Mouse (Mus musculus) thymus, adult 2 months (tissue): ENCODE data around the gene Fam118a.

Experiments used
- CTCF ChIP-seq: fragments of 200-500 bp; IDR thresholded peaks from 2 replicates; pipeline ENCODE4 v1.5.1; 2012; ENCODE audit warnings: mild to moderate bottlenecking, control low read depth, low read length, moderate library complexity, borderline replicate concordance; ENCODE audit not compliant: control insufficient read depth, poor library complexity, insufficient read depth; ENCODE audit errors: extremely low read depth
- POLR2A ChIP-seq: fragments of 200-500 bp; IDR thresholded peaks from 2 replicates; pipeline ENCODE4 v1.6.1; 2012; ENCODE audit warnings: mild to moderate bottlenecking, low read length, control low read depth, moderate library complexity; ENCODE audit not compliant: control insufficient read depth, poor library complexity, insufficient read depth; ENCODE audit errors: extremely low read depth

GRCm38 (mm10) chr15:84989771-84990170, 39.0 kb upstream of the Fam118a start:
- no peak for TF ChIP-seq CTCF
- TF ChIP-seq POLR2A: no peak
